Mouse (Mus musculus) small intestine, adult 10 weeks (tissue): Measurements from ENCODE around the gene Gm21454. TPM values are rescaled to one million over a fixed set of nuclear protein-coding genes. Genes with fewer than 3 reads are reported as not detected.

Experiments used
- polyA plus RNA-seq: library from polyadenylated mRNA; stranded (reverse); fragments of 350-450 nt; fragmentation: Illumina TruSeq; extraction: RNeasy Lipid Tissue Mini Kit (QIAGEN cat#74804); gene quantifications from one replicate; pipeline ENCODE4 v1.2.3, GENCODE M21; 2014; ENCODE audit warnings: low replicate concordance

The Gm21454 gene
- not detected for polyA plus RNA-seq

GRCm38 (mm10) chrY:13252091-13252490 is at the start of gene Gm21454, which contains the start of gene Gm21440:
Gene Gm21454 (plus strand): TSS chrY:13252442.
Gene Gm21440 (plus strand): TSS chrY:13252391.

GRCm38 (mm10) chrY:13223828-13224227 is 28.4 kb upstream of the Gm21454 start, which contains the start of gene Gm21828:
Gene Gm21828 (minus strand): TSS chrY:13223928.

GRCm38 (mm10) chrY:13348963-13349362 is 96.7 kb downstream of the Gm21454 start, which contains the start of gene Gm21725:
Gene Gm21725 (minus strand): TSS chrY:13349063.

Other genes with a start within 250 kb of the Gm21454 start
- gene Gm20807, start 209.6 kb upstream of the Gm21454 start, polyA plus RNA-seq, result not detected
- gene Gm21891, start 119.0 kb upstream of the Gm21454 start, polyA plus RNA-seq, result not detected
- not detected for gene Gm21425, start 90.5 kb upstream of the Gm21454 start, polyA plus RNA-seq
- gene Gm21828, start 28.5 kb upstream of the Gm21454 start, polyA plus RNA-seq, result not detected
- not detected for gene Gm21440, start 51 bp upstream of the Gm21454 start, polyA plus RNA-seq
- not detected for gene Gm21725, start 96.6 kb downstream of the Gm21454 start, polyA plus RNA-seq
- not detected for gene Gm21866, start 213.1 kb downstream of the Gm21454 start, polyA plus RNA-seq
- gene Gm20773, start 241.6 kb downstream of the Gm21454 start, polyA plus RNA-seq, result not detected